Mouse (Mus musculus): ENCODE data around the gene Sema5b.

- TF ChIP-seq USF1 (IDR thresholded peaks at IDR 0.05; ENCODE audit: low read depth) (no peak), TCF12 (IDR thresholded peaks at IDR 0.05; ENCODE audit: insufficient read depth, poor library complexity, severe bottlenecking) (no peak), POLR2A (IDR thresholded peaks at IDR 0.05; ENCODE audit: insufficient read length, low read depth) (no peak), REST (IDR thresholded peaks at IDR 0.05; ENCODE audit: insufficient read depth, insufficient read length) (no peak), POLR2AphosphoS2 (IDR thresholded peaks at IDR 0.05; ENCODE audit: insufficient read length, low read depth) (no peak), MAX (IDR thresholded peaks at IDR 0.05; ENCODE audit: low read depth) (no peak), MYOG (IDR thresholded peaks at IDR 0.05; ENCODE audit: control insufficient read depth in 1 of 3, insufficient read depth in 1 of 3, insufficient read length in 2 of 3, low read depth in 2 of 3) (no peak), E2F4 (IDR thresholded peaks at IDR 0.05; ENCODE audit: insufficient read depth) (no peak), SRF (IDR thresholded peaks at IDR 0.05; ENCODE audit: control insufficient read depth, insufficient read length, low read depth) (no peak)
These were observed 16.1 kb downstream of the Sema5b start for GRCm38 (mm10) chr16:35557038-35557437.
